Mouse (Mus musculus) 3134 (cell line): ENCODE data around the gene Simc1.
A peak's percentile ranks its signal among the peaks of the same experiment; 100 is the strongest.

Source experiments
- DNase-seq: peaks from one replicate; pipeline ENCODE4 v3.0.0-alpha.2; 2011; ENCODE audit warnings: low spot score; ENCODE audit not compliant: insufficient read length; ENCODE audit errors: extremely low read depth

Simc1 gene

GRCm38 (mm10) chr13:54532134-54532533, 28.6 kb downstream of the Simc1 start:
- no peak for DNase-seq

GRCm38 (mm10) chr13:54548036-54548435, 44.5 kb downstream of the Simc1 start:
- DNase-seq = no peak

GRCm38 (mm10) chr13:54556176-54556575, 52.6 kb downstream of the Simc1 start:
- DNase-seq = no peak

- no peak for DNase-seq
These were observed 53.2 kb downstream of the Simc1 start for GRCm38 (mm10) chr13:54556796-54557195.

- DNase-seq = no peak
These were observed 54.1 kb downstream of the Simc1 start for GRCm38 (mm10) chr13:54557652-54558051.

- no peak for DNase-seq
These were observed 56.1 kb downstream of the Simc1 start for GRCm38 (mm10) chr13:54559656-54560055.

- DNase-seq = no peak
These were observed 57.0 kb downstream of the Simc1 start for GRCm38 (mm10) chr13:54560608-54561007.

- DNase-seq = no peak
These were observed 59.0 kb downstream of the Simc1 start for GRCm38 (mm10) chr13:54562562-54562961.

GRCm38 (mm10) chr13:54564232-54565200, 60.9 kb downstream of the Simc1 start:
- DNase-seq = no peak

GRCm38 (mm10) chr13:54565201-54565581, 61.6 kb downstream of the Simc1 start, which contains the start of gene 4833439L19Rik:
Gene 4833439L19Rik, minus strand, starts transcription at chr13:54565435.
- DNase-seq = peak; percentile 81

- no peak for DNase-seq
These were observed 62.2 kb downstream of the Simc1 start for GRCm38 (mm10) chr13:54565594-54566345.

- no peak for DNase-seq
These were observed 64.8 kb downstream of the Simc1 start for GRCm38 (mm10) chr13:54568380-54568779.

- no peak for DNase-seq
These were observed 65.7 kb downstream of the Simc1 start for GRCm38 (mm10) chr13:54569282-54569681.

GRCm38 (mm10) chr13:54570736-54571135, 67.2 kb downstream of the Simc1 start:
- DNase-seq = no peak

- DNase-seq = no peak
These were observed 68.1 kb downstream of the Simc1 start for GRCm38 (mm10) chr13:54571637-54572036.

GRCm38 (mm10) chr13:54572621-54573020, 69.0 kb downstream of the Simc1 start:
- no peak for DNase-seq

GRCm38 (mm10) chr13:54574854-54575481, 71.4 kb downstream of the Simc1 start, which contains the start of gene Arl10:
Gene Arl10, plus strand, starts transcription at chr13:54575015.
- peak; percentile 86 for DNase-seq

- DNase-seq = no peak
These were observed 71.9 kb downstream of the Simc1 start for GRCm38 (mm10) chr13:54575489-54575888.

- no peak for DNase-seq
These were observed 74.3 kb downstream of the Simc1 start for GRCm38 (mm10) chr13:54577652-54578507.

GRCm38 (mm10) chr13:54581385-54581784, 77.8 kb downstream of the Simc1 start:
- no peak for DNase-seq
